Mouse (Mus musculus) urinary bladder, postnatal 25 days (tissue): ENCODE measurements around the gene Esp23.
"Not testable (repeated sequence)": the region's sequence is repeated elsewhere in the genome, so short reads cannot be mapped to it uniquely, and the experiment has no call there.

Source experiments
- DNase-seq: peaks from one replicate; pipeline ENCODE4 v3.0.0; 2022; ENCODE audit warnings: low spot score

Esp23 gene

DNA sequence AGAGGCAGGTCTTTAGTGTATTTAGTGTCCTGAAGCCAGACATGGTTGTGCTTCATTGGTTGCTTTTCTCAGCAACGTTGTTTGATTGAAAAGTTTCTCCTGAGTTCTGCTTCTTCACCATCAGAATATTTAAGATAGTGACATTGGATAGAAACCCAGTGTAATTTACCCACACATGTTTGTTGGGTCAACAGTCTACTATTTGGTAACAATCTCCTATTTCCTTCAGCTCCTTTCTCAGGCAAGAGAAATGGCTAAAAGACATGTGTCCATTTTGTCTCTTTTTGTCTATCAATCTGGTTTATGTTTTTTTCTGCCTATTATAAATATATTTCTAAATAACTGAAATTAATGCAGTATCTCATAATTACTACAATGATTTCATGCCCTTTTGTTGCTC, at the start of gene Esp23:
Gene Esp23 (minus strand): TSS at position 101 of the 400 bp plus-strand sequence.
- DNase-seq = no peak

DNA sequence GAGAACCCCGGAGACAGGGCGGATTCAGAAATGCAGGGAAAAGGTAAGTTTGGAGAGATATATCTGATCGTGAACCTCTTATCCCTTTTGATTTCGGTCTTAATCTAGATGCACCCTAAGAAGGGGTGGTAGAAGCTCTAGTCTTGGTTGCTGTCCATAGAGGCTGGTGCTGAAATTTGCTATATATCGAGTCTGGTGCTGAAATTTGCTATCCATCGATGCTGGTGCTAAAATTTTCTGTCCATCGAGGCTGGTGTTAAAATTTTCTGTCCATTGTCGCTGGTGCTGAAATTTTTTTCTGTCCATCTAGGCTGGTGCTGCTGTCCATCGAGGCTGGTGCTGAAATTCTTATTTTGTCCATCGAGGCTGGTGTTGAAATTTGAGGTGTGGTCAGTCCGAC, 30.3 kb upstream of the Esp23 start:
- not testable (repeated sequence) for DNase-seq

DNA sequence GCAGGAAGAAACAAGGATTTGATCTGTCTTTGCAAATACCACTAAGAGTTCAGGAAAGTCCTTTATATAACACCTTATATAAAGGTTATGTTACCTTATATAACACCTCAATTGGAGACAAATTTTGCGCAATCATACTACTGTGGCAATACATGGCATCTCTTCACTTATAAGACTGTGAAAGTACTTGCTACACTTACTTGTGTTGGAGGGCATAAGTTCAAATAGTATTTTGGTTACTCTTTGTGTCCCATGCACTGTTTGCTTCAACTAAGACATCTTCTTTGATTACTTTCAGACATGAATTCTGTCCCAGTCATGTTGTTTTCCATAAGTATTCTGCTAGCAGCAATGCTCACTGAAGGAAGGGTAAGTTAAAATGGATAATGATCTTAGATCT, 18.2 kb upstream of the Esp23 start, which contains the start of gene Esp22:
Gene Esp22 (plus strand): TSS at position 301 of the 400 bp plus-strand sequence.
- DNase-seq = no peak

GRCm38 (mm10) chr17:39063641-39064040, 13.2 kb downstream of the Esp23 start:
- no peak for DNase-seq

DNA sequence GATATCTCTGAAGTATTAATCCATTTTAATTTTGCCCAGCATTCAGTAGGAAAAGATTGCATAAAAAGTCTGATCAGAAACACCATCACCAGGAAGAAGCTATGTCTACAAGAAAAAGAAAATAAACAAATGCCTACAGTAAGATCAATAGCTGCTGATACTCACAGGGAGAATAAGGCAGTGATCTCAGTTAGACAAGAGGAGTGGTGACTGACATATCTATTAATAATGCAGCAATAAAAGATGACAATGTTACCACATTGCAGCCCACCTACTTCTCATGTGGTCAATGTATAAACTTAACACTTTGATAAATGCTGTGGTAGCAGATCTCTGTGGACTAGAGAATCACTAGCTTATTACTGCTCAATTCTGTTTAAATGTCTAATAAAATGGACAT, 33.6 kb downstream of the Esp23 start, which contains the start of gene Gm21903:
Gene Gm21903 (minus strand): TSS at position 101 of the 400 bp plus-strand sequence.
- DNase-seq = no peak

- DNase-seq = not testable (repeated sequence)
Observed at GRCm38 (mm10) chr17:39036395-39036794, 40.4 kb downstream of the Esp23 start, which contains the start of gene Esp24. Esp24 (plus strand) TSS chr17:39036695.
